Mouse (Mus musculus) WW6 (cell line): Measurements from ENCODE around the gene Xxylt1.

ENCODE experiments used
- DNase-seq: peaks from one replicate; pipeline ENCODE4 v3.0.0-alpha.2; 2013; ENCODE audit warnings: low read depth, low spot score

Gene Xxylt1

DNA sequence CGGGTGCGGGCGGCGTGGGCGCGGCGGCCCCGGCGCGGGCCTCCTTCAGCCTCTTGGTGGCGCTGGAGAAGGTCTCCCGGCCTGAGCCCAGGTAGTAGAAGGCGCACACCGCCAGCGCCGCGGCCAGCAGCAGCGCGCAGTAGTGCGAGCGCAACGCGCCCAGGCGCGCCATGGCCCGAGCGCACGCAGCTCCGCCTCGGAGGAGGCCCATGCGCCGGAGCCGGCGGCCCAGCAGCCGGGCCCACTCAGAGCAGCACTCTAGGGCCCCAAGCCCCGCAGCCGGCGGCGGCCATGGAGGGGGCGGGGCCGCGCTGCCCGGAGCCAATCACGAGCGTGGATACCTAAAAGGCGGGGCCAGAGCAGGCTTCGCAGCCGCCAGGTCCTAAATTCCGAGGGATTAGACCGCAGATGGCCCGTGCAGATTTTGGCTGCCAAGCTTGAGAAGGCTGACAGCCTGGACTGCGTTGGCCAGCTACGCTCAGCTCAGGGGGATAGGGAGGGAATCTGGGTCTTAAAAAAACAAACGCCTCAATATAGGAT, at the start of gene Xxylt1:
TSS of gene Xxylt1 (minus strand) at position 308 of the 540 bp plus-strand sequence.
- DNase-seq: peak; percentile 72

DNA sequence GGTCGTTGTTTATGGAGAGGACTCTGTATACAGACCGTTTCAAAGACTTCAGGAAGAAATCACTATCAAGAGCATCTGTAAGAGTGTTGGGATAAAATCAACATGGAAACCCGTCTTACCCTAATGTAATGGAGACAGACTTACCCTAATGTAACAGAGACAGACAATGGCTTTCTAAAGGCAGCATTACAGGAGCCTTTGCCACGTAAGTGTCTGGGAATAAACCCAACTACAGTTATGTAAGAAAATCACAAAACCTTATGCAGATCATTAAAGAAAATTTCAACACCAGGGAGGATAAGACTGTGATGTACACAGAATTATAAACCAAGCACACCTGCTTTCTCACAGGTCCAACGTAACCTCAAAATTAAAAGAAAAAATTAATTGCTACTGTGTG, 46.9 kb upstream of the Xxylt1 start:
- DNase-seq: no peak

DNA sequence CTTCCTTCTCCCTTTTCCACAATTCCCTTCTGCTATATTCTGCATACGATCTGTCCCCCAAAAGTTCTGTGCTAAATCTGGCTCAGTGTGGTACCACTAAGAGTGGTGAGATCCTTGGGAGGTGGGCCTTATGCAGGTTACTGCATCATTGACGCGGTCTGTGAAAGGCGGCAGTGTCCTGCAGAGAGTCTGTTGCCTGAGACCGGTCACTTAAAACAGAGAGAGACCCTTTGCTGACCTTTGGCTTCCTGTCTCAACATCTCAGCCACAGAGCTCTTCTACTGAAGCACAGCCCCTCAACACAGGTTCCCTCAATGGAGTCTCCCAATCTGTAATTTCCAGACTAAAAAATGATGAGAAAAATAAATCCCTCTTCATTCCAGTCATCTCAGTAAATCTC, 43.8 kb upstream of the Xxylt1 start:
- DNase-seq: no peak

DNA sequence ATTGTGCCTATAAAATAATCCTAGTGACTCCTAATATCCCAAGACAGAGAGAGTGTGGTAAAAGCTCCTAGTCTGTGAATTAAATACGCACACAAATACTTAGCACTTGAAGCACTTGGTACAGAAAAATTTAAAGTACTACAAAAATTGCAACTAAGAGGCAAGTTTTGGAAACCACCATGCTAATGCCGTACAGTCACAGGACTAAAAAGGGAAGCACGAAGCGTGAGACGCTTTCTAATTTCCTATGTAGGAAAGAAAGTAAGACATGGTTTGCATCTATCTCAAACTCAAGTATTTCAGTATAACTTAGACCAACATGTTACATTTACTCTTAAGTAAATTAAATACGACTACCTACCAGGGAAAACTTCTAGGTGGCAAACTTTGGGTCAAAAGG, 40.4 kb upstream of the Xxylt1 start:
- no peak for DNase-seq

DNA sequence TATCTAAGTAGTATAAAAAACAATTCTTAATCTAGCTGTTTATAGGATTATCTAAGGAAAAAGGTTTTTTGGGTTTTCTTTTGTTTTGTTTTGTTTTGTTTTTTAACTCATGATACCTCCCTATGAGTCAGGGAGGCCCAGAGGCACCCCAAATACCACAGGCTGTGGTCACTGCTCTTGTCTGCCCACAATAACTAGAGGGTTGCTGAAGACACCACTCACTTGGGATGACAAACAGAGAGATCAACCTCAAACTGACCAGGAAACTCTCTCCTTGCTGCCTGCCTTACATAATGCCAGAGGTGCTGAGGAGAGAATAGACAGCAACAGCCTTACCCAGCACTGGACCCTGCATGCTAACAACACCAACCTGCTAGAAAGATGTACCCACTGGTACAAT, 32.4 kb upstream of the Xxylt1 start:
- no peak for DNase-seq

DNA sequence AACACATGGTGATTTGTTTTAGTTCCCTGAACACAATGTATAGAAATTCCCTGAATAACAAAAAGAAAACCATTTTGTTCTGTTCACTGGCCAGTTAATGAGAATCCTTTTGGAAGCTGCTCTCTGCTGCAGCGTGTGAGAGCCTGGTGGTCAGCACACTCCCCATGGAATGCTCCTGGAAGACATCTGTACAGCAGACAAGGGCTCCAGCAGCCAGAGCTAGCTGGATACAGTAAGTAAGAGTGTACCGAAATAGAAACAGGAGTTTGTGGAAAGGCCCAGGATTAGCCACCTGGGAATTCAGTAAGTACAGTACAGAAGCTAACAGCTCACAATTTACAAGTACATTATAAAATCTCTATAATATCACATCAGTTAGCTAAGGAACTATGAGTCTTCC, 20.1 kb upstream of the Xxylt1 start:
- no peak for DNase-seq

DNA sequence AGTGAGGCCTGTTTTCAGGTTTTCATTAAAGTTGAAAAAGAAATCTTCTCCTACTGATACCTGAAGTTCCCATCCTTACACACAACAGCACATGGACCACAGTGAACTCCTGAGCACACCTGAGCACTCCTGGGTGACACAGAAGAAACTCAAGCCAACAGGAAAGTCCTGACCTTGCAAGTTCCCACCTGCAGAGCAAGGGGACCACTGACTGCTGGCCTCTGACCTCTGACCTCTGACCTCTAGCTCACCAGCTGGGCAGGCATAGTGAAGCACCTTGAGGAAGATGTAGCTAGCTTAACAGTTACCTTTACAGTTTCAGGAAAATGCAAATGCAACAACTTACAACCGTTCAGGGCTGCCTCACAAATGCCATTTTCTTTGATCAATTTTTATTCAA, 18.7 kb upstream of the Xxylt1 start:
- DNase-seq: no peak

DNA sequence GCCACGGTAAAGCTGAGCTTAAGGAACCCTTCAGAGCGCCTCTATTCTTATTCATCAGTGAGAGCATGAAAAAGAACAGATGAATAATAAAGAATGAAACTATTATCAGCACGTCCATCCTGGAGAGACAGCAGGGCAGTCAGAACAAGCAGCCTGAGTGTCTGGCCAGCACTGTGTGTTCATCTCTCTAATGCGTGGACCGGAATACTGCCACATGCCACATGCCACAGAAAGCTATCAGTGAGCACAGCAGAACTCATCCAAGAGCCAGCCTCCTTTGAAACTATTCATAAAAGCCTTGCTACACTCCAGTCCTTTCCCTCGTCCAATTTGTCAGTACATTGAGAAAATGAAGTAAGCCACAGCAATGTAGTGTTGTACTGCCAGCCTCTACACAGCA, 12.8 kb upstream of the Xxylt1 start:
- DNase-seq: no peak

DNA sequence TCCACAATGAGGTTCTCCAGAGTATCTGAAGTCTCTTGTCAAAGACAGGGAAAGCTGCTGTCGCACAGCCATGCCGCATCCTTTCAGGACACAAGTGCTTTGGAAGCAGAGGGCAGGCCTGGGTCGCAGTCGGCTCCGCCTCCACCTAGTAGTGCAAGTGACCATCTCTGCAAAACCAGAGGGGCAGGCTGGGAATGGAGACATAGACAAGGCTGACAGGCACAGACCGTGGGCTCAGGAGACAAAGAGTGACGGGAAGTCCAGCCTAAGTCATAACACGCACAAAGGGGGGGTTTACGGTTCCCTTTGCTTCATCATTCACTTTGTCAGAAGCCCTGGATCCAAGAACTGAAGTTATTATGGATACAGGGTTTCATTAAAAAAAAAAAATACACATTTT, 12.0 kb upstream of the Xxylt1 start:
- DNase-seq: no peak

DNA sequence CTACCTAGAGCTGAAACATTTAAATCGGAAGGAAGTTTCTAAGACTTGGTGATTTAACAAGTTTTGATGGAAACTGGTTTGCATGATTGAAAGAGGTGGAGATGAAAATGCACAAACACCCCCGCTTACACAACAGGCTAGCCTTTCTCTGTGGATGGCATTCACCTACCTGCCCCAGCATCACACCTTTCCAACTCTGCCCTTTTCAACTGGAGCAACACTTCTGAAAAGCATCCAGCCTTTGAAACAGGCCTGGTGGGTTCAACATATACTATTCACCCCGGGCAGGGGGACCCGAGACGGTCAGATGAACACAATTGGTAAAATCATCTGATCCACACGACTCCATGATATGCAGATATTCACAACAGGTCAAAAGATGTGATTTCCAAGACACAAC, 659 bp upstream of the Xxylt1 start:
- DNase-seq: no peak

DNA sequence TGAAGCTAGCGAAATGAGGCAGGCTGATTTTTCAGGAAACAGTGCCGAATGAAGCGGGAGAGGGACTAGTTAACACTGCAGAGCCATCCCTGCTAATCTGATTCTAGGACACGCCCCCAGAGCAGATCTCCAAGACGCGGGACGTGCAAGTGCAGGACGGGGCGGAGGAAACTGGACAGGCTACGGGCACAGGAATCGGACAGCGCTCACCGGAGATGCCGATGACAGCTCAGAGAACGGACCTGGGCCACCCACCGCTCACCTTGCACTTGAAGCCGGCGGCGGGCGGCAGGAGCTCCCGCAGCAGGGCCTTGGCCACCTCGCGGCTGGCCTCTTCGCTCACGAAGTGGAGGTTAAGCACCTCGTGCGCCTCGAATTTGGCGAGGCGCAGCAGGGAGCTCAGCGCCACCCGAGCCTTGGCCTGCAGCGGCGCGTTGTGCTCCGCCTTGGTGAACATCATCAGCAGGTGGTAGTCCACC, 620 bp downstream of the Xxylt1 start:
- no peak for DNase-seq

DNA sequence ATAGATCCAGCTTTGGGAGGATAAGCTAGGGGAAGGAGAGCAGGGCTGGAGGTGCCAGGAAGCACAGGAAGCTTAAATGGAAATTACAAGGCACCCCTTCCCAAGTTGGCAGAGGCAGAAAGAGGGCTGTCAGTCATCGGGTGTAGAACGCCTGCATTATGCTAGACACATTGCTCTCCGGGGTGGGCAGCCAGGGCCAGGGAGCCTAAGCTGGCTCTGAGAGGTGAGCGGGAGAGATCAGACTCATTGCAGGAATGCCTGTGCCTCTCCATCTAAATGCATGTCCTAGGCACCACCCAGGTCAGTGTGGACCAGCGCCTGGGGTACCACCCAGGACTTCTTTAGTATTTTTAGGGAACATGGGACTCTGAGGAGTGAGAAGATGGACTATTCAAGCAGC, 3.8 kb downstream of the Xxylt1 start:
- DNase-seq: no peak

DNA sequence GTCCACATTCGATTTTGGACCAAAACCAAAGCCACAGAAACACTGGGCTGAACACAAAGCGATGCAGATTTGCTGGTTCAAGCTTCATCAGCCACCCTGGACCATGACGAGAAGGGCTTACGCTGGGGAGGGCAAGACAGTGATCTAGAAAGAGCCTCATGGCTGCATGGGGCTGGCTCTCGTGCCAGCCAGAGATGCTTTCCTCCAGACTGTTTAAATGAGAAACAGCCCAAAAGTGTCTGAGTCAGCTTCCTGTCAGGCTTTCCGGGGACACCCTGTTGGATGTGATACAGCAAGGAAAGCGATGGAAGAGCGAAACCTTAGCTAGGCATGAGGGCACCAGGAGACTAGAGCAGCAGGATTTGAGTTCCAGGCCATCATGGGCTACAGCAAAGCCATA, 4.8 kb downstream of the Xxylt1 start:
- DNase-seq: no peak

DNA sequence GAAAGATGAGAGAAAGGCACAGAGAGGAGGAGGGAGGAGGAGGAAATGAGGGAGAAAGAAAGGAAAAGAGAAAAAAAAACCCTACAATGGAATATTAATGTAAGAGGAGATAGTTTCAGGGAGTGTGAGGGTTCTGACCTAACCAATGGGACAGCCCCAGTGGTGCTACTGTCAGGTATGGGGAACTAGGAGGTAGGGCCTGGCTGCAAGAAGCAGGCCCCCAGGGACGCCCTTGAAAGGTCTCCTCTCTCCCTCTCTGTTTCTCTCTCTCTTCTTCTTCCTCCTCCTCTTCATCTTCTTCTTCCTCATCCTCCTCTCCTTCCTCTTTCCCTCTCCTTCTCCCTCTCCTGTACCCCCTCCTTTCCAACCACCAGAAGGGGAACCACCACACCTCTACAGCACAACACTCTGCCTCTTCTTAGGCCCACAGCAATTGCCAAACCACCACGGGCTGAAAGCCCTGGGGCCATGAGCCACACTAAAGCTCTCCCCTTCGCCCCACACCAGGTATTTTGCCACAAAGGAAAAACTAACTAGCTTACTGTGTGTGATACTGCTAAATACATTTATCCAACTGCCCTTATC, 6.8 kb downstream of the Xxylt1 start:
- no peak for DNase-seq

DNA sequence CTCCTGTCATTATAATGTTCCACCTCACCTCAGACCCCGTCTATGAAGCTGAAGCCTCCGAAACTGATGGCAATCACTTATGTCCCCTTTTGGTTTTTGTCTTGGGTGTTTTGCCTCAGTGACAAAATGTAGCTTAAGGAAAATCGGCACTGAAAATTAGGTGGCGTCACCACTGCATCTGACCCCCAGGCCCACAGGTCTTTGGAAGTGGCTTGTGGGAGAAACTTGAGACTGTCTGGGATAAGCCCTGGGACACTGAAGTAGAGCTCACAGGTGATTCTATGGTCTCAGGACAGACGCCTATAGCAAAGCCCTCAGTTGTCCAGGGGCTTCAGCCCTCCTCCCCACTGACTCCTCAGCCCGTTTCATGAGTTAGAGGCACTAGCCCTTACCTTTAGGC, 9.5 kb downstream of the Xxylt1 start:
- no peak for DNase-seq

DNA sequence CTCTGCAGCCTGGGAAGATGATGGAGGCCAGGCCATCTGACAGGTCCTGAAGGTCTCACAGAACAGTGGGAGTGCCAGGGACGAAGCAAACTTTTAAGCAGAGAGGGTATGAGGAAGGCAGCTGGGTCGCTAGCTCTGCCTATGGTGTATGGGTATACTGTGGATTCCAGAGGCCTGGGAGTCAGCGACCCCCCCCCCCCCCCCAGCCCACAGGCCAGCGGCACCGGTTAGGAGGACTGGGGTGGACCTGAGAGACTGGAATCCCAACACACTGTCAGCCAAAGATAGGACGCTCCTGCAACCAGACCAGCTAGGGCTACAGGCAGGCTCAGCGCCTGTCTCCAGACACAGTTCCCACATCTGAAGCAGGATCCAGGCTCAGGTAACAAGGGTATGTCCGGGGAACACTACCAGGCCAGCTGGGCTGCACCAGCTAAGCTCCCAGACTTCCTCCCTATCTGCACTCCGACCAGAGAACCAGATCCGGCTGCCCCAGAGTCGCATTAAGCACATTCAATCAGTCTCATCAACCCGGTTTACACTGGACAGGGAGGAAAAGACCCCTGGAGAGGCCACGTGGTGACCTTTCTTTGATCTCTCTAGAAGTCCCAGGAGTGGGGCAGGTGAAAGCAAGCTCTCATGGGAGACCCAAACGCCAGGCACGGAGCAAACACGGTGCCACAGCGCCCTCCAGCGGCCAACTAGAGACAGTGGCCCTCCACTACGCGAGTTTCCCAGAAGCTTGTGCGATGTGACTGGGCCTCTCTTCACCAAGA, 10.7 kb downstream of the Xxylt1 start:
- peak; percentile 81 for DNase-seq

DNA sequence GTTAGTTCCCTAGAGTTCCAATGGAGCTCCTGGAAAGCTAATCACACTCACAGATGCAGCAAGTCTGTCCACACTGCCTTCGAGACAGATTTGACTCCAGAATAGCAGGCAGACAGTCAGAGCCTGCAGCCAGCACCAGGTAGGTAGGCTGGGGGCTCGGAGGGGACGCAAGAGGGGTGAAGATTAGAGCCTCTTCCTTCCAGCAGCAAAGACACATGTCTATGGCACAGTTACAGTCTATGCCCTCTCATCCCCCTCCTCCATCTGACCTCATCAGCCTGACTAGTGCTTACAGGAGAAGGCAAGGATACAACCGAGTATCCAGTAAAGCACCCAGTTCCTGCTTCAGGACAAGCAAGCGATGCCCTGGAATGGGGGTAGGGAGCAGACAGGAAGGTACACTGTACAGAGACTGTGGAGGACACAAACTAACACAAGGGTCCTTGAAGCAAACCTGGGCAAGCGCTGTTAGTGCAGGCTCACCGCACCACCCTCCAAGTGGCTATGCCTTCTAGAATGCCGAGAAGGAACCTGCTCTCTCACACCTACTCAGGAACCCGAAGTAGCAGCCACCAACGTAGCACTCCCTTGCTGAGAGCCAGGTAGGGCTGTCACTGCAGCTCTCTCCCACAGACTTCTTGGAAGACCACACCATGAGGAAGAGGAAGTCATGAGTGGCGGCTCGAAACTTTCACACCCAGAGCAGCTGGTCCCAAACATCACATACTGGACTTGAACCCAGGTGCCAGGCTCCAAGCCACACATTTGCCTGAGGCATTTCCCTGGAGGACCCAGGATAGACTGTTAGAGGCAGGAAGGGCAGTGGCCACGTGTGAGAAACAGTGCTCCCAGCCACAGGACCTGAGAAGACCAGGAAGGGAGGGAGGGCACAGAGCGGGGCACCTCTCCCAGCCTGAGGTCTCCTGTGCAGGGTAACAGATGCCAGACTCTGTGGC, 11.7 kb downstream of the Xxylt1 start:
- no peak for DNase-seq

DNA sequence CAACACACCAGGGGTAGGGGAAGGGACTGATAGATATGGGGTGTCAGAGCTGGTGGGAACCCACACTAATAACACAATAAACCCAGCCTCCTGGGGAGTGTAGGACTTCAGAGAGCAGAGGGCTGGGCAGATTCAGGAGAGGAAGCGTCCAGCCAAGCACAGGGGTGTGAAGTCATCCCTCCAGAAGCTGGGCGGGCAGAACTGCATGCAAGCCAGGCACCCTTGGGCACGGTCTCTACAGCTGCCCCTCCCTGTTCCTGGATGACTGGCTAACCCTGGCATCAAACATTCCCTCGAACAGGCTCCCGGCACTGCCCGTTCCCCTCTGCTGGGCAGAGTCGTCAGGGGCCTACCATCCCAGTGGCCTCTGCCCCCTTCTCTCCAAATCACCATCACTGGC, 13.0 kb downstream of the Xxylt1 start:
- DNase-seq: no peak

DNA sequence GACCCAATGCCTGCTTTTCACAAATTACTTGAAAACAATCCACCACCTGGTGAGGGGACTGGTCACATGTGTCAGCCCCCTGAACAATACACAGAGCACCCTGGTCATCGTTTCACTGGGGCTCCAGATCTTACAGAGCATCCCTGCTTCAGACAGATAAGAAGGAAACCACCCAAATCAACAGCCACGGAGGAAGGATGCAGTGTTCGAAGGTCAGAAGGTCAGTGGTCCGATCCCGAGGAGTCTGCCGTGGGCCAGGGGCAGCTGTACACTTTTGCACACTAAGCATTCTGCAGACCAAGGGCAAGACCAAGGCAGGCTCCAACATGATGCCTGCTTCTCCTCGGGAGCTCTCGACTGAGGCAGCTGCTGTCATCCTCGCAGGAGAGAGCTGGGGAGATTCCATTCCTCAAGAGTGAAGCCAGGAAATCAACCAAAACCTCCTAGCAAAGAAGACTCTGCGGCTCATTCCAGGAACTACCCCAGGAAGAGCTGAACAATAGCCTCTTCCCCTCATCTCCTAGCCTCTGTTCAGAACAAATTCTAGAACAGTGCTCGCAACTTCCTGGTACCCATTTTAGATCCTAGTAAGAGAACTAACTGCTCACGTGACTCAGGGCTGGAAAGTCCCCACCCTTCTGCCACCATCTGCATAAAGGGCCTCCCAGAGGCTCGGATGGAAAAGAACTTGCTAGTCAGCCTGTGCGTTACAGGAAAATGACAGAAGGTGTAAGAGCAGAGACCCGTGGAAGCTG, 14.7 kb downstream of the Xxylt1 start:
- DNase-seq: no peak

DNA sequence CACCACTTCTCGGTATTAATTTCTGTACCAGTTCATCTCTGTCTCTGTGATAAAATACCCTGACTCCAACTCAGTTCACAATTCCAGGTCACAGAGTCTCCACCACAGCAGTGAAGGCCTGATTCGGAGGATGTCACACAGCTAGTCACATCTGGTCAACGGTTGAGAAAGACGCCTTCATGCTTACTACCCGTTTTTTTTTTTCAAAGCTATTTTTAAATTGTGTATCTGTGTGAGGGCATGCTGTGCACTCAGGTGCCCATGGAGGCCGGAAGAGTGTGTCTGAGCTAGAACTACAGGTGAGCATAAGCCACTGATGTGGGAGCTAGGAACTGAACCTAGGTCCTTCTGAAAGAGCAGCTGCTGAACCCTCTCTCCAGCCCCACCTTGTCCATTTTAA, 16.4 kb downstream of the Xxylt1 start:
- DNase-seq: no peak

DNA sequence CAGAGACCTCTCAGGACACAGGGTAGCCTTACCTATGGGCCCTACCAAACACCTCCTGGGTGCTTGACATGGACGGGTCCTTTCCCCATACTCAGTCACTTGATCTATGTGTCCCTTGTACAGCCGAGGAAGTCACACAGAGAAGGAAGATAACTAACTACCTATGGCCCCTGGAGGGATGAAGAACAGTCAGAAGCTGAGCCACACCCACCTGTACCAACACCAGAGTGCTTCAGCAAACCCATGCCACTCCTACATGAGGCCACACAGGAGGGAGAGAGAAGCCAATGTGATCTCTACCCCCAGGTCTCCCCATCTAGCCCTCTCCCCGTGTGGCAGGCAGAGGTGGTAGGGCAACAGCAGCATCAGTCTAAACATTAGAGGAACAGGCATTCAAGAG, 18.3 kb downstream of the Xxylt1 start:
- DNase-seq: no peak
